Mouse (Mus musculus) lung, embryonic 16.5 days (tissue): Measurements from ENCODE around the gene Gm10770. TPM values are rescaled to one million over a fixed set of nuclear protein-coding genes. Genes with fewer than 3 reads are reported as not detected.
"Not testable (repeated sequence)": the region's sequence is repeated elsewhere in the genome, so short reads cannot be mapped to it uniquely, and the experiment has no call there.

Source experiments
- ATAC-seq: fragments of 200-750 bp; cut with Nextera tagmentation; 2 replicates; pipeline ENCODE4 v1.8.0; 2017; ENCODE audit warnings: low read depth, mild to moderate bottlenecking, moderate library complexity
- H3K27ac ChIP-seq: fragments of 300-500 bp; sonication (generic); 2 replicates; pipeline ENCODE4 v1.5.1; 2014; ENCODE audit warnings: mild to moderate bottlenecking, control low read depth, low read length
- H3K27me3 ChIP-seq: fragments of 300-500 bp; sonication (generic); 2 replicates; pipeline ENCODE4 v1.6.1; 2014; ENCODE audit warnings: low read depth, low read length, mixed read lengths; ENCODE audit not compliant: control insufficient read depth, insufficient read depth
- H3K36me3 ChIP-seq: fragments of 300-500 bp; sonication (generic); 2 replicates; pipeline ENCODE4 v1.6.1; 2014; ENCODE audit warnings: low read length; ENCODE audit not compliant: control insufficient read depth, insufficient read depth
- H3K4me1 ChIP-seq: fragments of 300-500 bp; sonication (generic); replicated peaks from 2 replicates; pipeline ENCODE4 v1.6.1; 2014; ENCODE audit warnings: low read length, mixed read lengths; ENCODE audit not compliant: control insufficient read depth, insufficient read depth
- H3K4me2 ChIP-seq: fragments of 300-500 bp; sonication (generic); 2 replicates; pipeline ENCODE4 v1.6.1; 2014; ENCODE audit warnings: low read depth, low read length, control low read depth
- H3K4me3 ChIP-seq: fragments of 300-500 bp; sonication (generic); 2 replicates; pipeline ENCODE4 v1.5.1; 2014; ENCODE audit warnings: mild to moderate bottlenecking, low read length, control low read depth
- H3K9ac ChIP-seq: fragments of 300-500 bp; sonication (generic); 2 replicates; pipeline ENCODE4 v1.6.1; 2014; ENCODE audit warnings: low read length, control low read depth
- H3K9me3 ChIP-seq: fragments of 300-500 bp; sonication (generic); 2 replicates; pipeline ENCODE4 v1.6.1; 2016; ENCODE audit warnings: low read length; ENCODE audit not compliant: control insufficient read depth
- WGBS: fragments of 180-500 bp; shearing (Covaris S2); extraction: QIAGEN DNeasy Blood & Tissue Kit; methylation state at CpG from one replicate; pipeline ENCODE4 v1.1.7; 2014; 5-methylcytosine and 5-hydroxymethylcytosine counted together
- polyA plus RNA-seq: library from polyadenylated mRNA; unstranded; fragments of >200 nt; fragmentation: Nextera tagmentation; extraction: Ambion mirVana; gene quantifications from 2 replicates; pipeline ENCODE4 v1.2.1, GENCODE M21; 2015

Gene Gm10770
- not detected in 2 replicates for polyA plus RNA-seq

- H3K36me3 ChIP-seq, H3K9me3 ChIP-seq, ATAC-seq, H3K4me1 ChIP-seq, H3K27me3 ChIP-seq, H3K4me3 ChIP-seq, H3K4me2 ChIP-seq, H3K9ac ChIP-seq, H3K27ac ChIP-seq: not testable (repeated sequence)
- 73% methylated on average over 4 of the region's 4 CpGs for WGBS
These were observed at the start of gene Gm10770 for GRCm38 (mm10) chr2:150179579-150179978. TSS of gene Gm10770 (minus strand) at chr2:150179679.

- not testable (repeated sequence) for H3K4me1 ChIP-seq, ATAC-seq, H3K9ac ChIP-seq, H3K27ac ChIP-seq, H3K27me3 ChIP-seq, H3K4me2 ChIP-seq, H3K36me3 ChIP-seq, H3K4me3 ChIP-seq, H3K9me3 ChIP-seq
These were observed 43.8 kb upstream of the Gm10770 start for GRCm38 (mm10) chr2:150223263-150223662.

- Histone ChIP-seq H3K4me2 (peak overlapping the region; percentile 48), H3K4me3 (peak overlapping the region; percentile 49), H3K9ac (peak overlapping the region; percentile 61)
- H3K36me3 ChIP-seq, H3K27ac ChIP-seq, H3K9me3 ChIP-seq, ATAC-seq, H3K4me1 ChIP-seq, H3K27me3 ChIP-seq: not testable (repeated sequence)
- 5% methylated on average over 2 of the region's 4 CpGs for WGBS
These were observed 38.9 kb upstream of the Gm10770 start for GRCm38 (mm10) chr2:150218363-150218725.

GRCm38 (mm10) chr2:150217600-150218362, 38.3 kb upstream of the Gm10770 start, which contains the start of gene Zfp937:
TSS of gene Zfp937 (plus strand) at chr2:150218073.
- ATAC-seq = peak; percentile 100
- not testable (repeated sequence) for H3K36me3 ChIP-seq, H3K27me3 ChIP-seq, H3K27ac ChIP-seq, H3K4me1 ChIP-seq, H3K9me3 ChIP-seq
- Histone ChIP-seq H3K9ac (peak within 1 kb of the TSS; percentile 61), H3K4me2 (peak within 1 kb of the TSS; percentile 48), H3K4me3 (peak within 1 kb of the TSS; percentile 49)
- under 1% methylated on average over 15 of the region's 15 CpGs for WGBS

- ATAC-seq, H3K36me3 ChIP-seq, H3K27me3 ChIP-seq, H3K4me3 ChIP-seq, H3K27ac ChIP-seq, H3K9me3 ChIP-seq, H3K4me2 ChIP-seq, H3K9ac ChIP-seq, H3K4me1 ChIP-seq: not testable (repeated sequence)
- WGBS = 72% methylated on average over 7 of the region's 7 CpGs
These were observed 2.1 kb upstream of the Gm10770 start, which contains the start of gene Gm14139 for GRCm38 (mm10) chr2:150181570-150181999. TSS of gene Gm14139 (plus strand) at chr2:150181755.

GRCm38 (mm10) chr2:150181046-150181445, 1.6 kb upstream of the Gm10770 start:
- not testable (repeated sequence) for ATAC-seq, H3K36me3 ChIP-seq

GRCm38 (mm10) chr2:150173833-150174232, 5.6 kb downstream of the Gm10770 start:
- ATAC-seq = no peak
- H3K4me3 ChIP-seq = no peak overlapping the region
- no peak overlapping the region for H3K27ac ChIP-seq
- H3K9me3 ChIP-seq = peaks cover 2% of the 10 kb centered on the region; the same call in 1 of the 2 replicates
- H3K4me2 ChIP-seq = no peak overlapping the region
- no peak overlapping the region for H3K9ac ChIP-seq
- no peaks in the 10 kb centered on the region for H3K36me3 ChIP-seq
- H3K4me1 ChIP-seq = no peaks in the 10 kb centered on the region
- H3K27me3 ChIP-seq = no peaks in the 10 kb centered on the region

More at GRCm38 (mm10) chr2:150181046-150181445, 1.6 kb upstream of the Gm10770 start:
- not testable (repeated sequence) for H3K27ac ChIP-seq, H3K27me3 ChIP-seq, H3K4me1 ChIP-seq, H3K9me3 ChIP-seq, H3K4me2 ChIP-seq, H3K4me3 ChIP-seq, H3K9ac ChIP-seq

GRCm38 (mm10) chr2:150166703-150167102, 12.8 kb downstream of the Gm10770 start:
- no peak overlapping the region for H3K9ac ChIP-seq
- no peak overlapping the region for H3K4me2 ChIP-seq
- ATAC-seq = no peak
- no peaks in the 10 kb centered on the region for H3K27me3 ChIP-seq
- H3K9me3 ChIP-seq = no peaks in the 10 kb centered on the region
- no peak overlapping the region for H3K4me3 ChIP-seq
- no peaks in the 10 kb centered on the region for H3K4me1 ChIP-seq
- H3K36me3 ChIP-seq = no peaks in the 10 kb centered on the region
- H3K27ac ChIP-seq = no peak overlapping the region

GRCm38 (mm10) chr2:150136435-150136897, 43.0 kb downstream of the Gm10770 start, which contains the start of gene Zfp120:
TSS of gene Zfp120 (minus strand) at chr2:150136708.
- Histone ChIP-seq H3K4me2 (peak within 1 kb of the TSS; percentile 65), H3K9ac (peak within 1 kb of the TSS; percentile 93), H3K4me1 (peaks cover 5% of the 10 kb centered on the region; the same call in 1 of the 2 replicates), H3K36me3 (0 out of 2 replicates have a peak, but pooled peaks cover 3% of the 10 kb centered on the region), H3K27ac (peak within 1 kb of the TSS; percentile 87), H3K27me3 (no peaks in the 10 kb centered on the region), H3K9me3 (no peaks in the 10 kb centered on the region), H3K4me3 (peak within 1 kb of the TSS; percentile 87)
- WGBS = under 1% methylated on average over 13 of the region's 13 CpGs
- ATAC-seq = peak; percentile 100
